Mouse (Mus musculus) C2C12 (cell line): ENCODE data around the gene 1110065P20Rik.

Experiments used
- CTCF ChIP-seq: IDR thresholded peaks from one replicate; pipeline ENCODE4 v1.5.1; 2011; ENCODE audit not compliant: control insufficient read depth, insufficient read depth, insufficient read length
- FOSL1 ChIP-seq: IDR thresholded peaks from one replicate; pipeline ENCODE4 v1.8.0; 2011; ENCODE audit warnings: mild to moderate bottlenecking, low read length; ENCODE audit not compliant: poor library complexity, insufficient read depth, severe bottlenecking
- MAX ChIP-seq: IDR thresholded peaks from one replicate; pipeline ENCODE4 v1.6.1; 2011; ENCODE audit warnings: mild to moderate bottlenecking, control low read depth
- USF1 ChIP-seq: IDR thresholded peaks from one replicate; pipeline ENCODE4 v1.6.1; 2011; ENCODE audit warnings: low read depth, mild to moderate bottlenecking, control low read depth, moderate library complexity

- no peak for TF ChIP-seq CTCF
- no peak for TF ChIP-seq USF1
- TF ChIP-seq MAX, result no peak
- TF ChIP-seq FOSL1, result no peak
Observed at GRCm38 (mm10) chr4:124889935-124890334, 38.9 kb upstream of the 1110065P20Rik start.
